26 mouse cellular contexts compared by ENCODE assay signal in the genomic region with DNA sequence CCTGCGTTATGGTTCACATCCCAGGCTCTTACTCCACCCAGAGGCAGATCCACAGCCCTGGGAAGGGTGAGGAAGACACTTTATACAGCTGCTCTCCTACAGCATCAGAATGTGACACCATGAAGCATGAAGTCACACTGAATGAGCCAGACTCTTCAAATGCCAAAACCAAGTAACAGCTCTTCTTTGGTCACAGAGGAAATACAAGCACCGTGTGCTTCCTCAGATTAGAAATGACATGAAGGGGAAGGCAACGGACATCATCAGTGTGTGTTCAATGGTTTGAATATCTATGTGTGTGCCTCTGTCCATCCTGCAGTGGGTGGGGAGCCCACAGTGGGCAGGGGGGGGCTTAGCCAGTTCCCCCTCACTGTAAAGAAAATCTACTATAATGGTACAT.
"Had no signal": no experiment of that assay in that cellular context is flagged by ENCODE, and none has a peak within 500 bp of the region (broad histone marks: within the 10 kb centered on the region; RNA-seq: fewer than 3 reads in every experiment).

No protein-coding gene starts in this region.

- H3K4me1 ChIP-seq: heart, embryonic 13.5 days; intestine, embryonic 15.5 days; limb, embryonic 10.5 days; limb, embryonic 12.5 days had no signal

- ATAC-seq: hindbrain, embryonic 16.5 days; inflammation-experienced regulatory T-cells, adult 6 months; intestine, embryonic 15.5 days; intestine, postnatal 0 days had no signal

- H3K27ac ChIP-seq: gastrocnemius, adult 2 months; heart, adult 2 months; heart, embryonic 13.5 days; heart, embryonic 15.5 days; hindbrain, embryonic 10.5 days; hindbrain, embryonic 12.5 days; hindbrain, embryonic 14.5 days; intestine, embryonic 15.5 days; kidney, postnatal 0 days; layer of hippocampus, adult 2 months; left cerebral cortex, adult 2 months; limb, embryonic 10.5 days; limb, embryonic 12.5 days had no signal

- DNase-seq: gastrocnemius, adult 2 months; gastrocnemius, postnatal 10 days; gastrocnemius, postnatal 25 days; heart, adult 11 months; heart, adult 2 months; heart, postnatal 14 days; heart, postnatal 36 days; kidney, adult 18-20 months; kidney, adult 8-10 months; kidney, postnatal 14 days; kidney, postnatal 36 days had no signal

- H3K27me3 ChIP-seq: heart, embryonic 13.5 days; heart, embryonic 15.5 days; hindbrain, embryonic 12.5 days; intestine, embryonic 15.5 days; limb, embryonic 12.5 days had no signal

- H3K9ac ChIP-seq: heart, embryonic 13.5 days; heart, embryonic 15.5 days; hindbrain, embryonic 12.5 days; hindbrain, embryonic 14.5 days; intestine, embryonic 15.5 days; limb, embryonic 12.5 days had no signal

- H3K4me3 ChIP-seq: gastrocnemius, adult 2 months; heart, adult 2 months; heart, embryonic 13.5 days; heart, embryonic 15.5 days; hindbrain, embryonic 10.5 days; hindbrain, embryonic 12.5 days; intestine, embryonic 15.5 days; layer of hippocampus, adult 2 months; left cerebral cortex, adult 2 months; limb, embryonic 10.5 days; limb, embryonic 12.5 days had no signal

- H3K9me3 ChIP-seq: heart, embryonic 13.5 days; heart, embryonic 15.5 days; hindbrain, embryonic 10.5 days; hindbrain, embryonic 12.5 days; intestine, embryonic 15.5 days; limb, embryonic 10.5 days; limb, embryonic 12.5 days had no signal

- H3K4me2 ChIP-seq: heart, embryonic 11.5 days; heart, embryonic 13.5 days; heart, embryonic 15.5 days; hindbrain, embryonic 12.5 days; hindbrain, embryonic 14.5 days; intestine, embryonic 15.5 days; limb, embryonic 12.5 days had no signal

- H3K36me3 ChIP-seq: heart, embryonic 13.5 days; heart, embryonic 15.5 days; hindbrain, embryonic 10.5 days; hindbrain, embryonic 12.5 days; intestine, embryonic 15.5 days; limb, embryonic 10.5 days; limb, embryonic 12.5 days had no signal
